Mouse (Mus musculus) ES-E14 (cell line): Measurements from ENCODE around the gene Tsen15.

Experiments
- MAFK ChIP-seq: IDR thresholded peaks from 2 replicates; pipeline ENCODE4 v1.6.1; 2014; ENCODE audit warnings: mild to moderate bottlenecking, low read depth, low read length, inconsistent platforms; ENCODE audit not compliant: insufficient read depth
- ZC3H11A ChIP-seq: IDR thresholded peaks from 2 replicates; pipeline ENCODE4 v1.6.1; 2012; ENCODE audit warnings: low read depth, mild to moderate bottlenecking, inconsistent platforms, low read length, borderline replicate concordance
- ZNF384 ChIP-seq: IDR thresholded peaks from 2 replicates; pipeline ENCODE4 v1.6.1; 2012; ENCODE audit warnings: low read depth, low read length, inconsistent platforms

DNA sequence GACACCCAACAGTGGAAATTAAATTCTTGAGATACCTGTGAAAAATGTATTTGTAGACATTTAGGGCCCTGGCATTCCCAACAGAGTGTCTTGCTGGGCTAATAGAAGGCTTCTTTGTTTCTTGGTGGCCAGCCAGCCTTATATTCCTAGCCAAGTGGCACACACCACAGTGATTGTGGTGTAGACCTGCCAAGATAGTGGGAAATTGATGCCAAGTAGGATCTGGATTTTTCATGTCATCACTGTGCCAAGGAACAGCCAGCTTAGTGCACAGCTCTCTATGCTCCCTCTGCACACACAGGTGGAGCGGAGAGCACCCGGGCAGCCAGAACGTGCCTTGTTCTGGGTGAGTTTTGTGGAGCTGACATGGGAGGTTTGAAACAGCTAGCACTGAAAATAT is 24.2 kb upstream of the Tsen15 start:
- no peak for TF ChIP-seq ZNF384
- no peak for TF ChIP-seq ZC3H11A
- no peak for TF ChIP-seq MAFK
